Mouse (Mus musculus) midbrain, postnatal 0 days (tissue): ENCODE measurements around the gene Timeless. TPM values are rescaled to one million over a fixed set of nuclear protein-coding genes. Genes with fewer than 3 reads are reported as not detected.
"Not testable (repeated sequence)": the region's sequence is repeated elsewhere in the genome, so short reads cannot be mapped to it uniquely, and the experiment has no call there.

ENCODE experiments used
- ATAC-seq: fragments of 200-750 bp; cut with Nextera tagmentation; 2 replicates; pipeline ENCODE4 v1.8.0; 2017; ENCODE audit warnings: moderate number of reproducible peaks, mild to moderate bottlenecking, moderate TSS enrichment, moderate library complexity; ENCODE audit not compliant: low FRiP score
- DNase-seq: peaks from one replicate; pipeline ENCODE4 v3.0.0-alpha.2; 2015; ENCODE audit warnings: low spot score
- H3K27ac ChIP-seq: fragments of 300-500 bp; sonication (generic); 2 replicates; pipeline ENCODE4 v1.5.1; 2014; ENCODE audit warnings: low read depth, mild to moderate bottlenecking, low read length, mixed read lengths
- H3K27me3 ChIP-seq: fragments of 300-500 bp; sonication (generic); 2 replicates; pipeline ENCODE4 v1.6.1; 2014; ENCODE audit warnings: low read length, control low read depth, mixed read lengths; ENCODE audit not compliant: insufficient read depth
- H3K36me3 ChIP-seq: fragments of 300-500 bp; sonication (generic); 2 replicates; pipeline ENCODE4 v1.6.1; 2014; ENCODE audit warnings: low read length, control low read depth, mixed read lengths; ENCODE audit not compliant: insufficient read depth
- H3K4me1 ChIP-seq: fragments of 300-500 bp; sonication (generic); 2 replicates; pipeline ENCODE4 v1.6.1; 2014; ENCODE audit warnings: mild to moderate bottlenecking, control low read depth, antibody characterized with exemption, low read length, mixed read lengths; ENCODE audit not compliant: insufficient read depth
- H3K4me2 ChIP-seq: fragments of 300-500 bp; sonication (generic); 2 replicates; pipeline ENCODE4 v1.6.1; 2014; ENCODE audit warnings: low read depth, mild to moderate bottlenecking, low read length, mixed read lengths; ENCODE audit not compliant: poor library complexity, severe bottlenecking
- H3K4me3 ChIP-seq: fragments of 300-500 bp; sonication (generic); 2 replicates; pipeline ENCODE4 v1.5.1; 2014; ENCODE audit warnings: low read depth, mild to moderate bottlenecking, low read length, moderate library complexity
- H3K9ac ChIP-seq: fragments of 300-500 bp; sonication (generic); replicated peaks from 2 replicates; pipeline ENCODE4 v1.6.1; 2014; ENCODE audit warnings: mild to moderate bottlenecking, low read length, moderate library complexity, mixed read lengths; ENCODE audit not compliant: poor library complexity, severe bottlenecking
- H3K9me3 ChIP-seq: fragments of 300-500 bp; sonication (generic); 2 replicates; pipeline ENCODE4 v1.6.1; 2016; ENCODE audit warnings: low read length, control low read depth
- CTCF ChIP-seq: IDR thresholded peaks from 2 replicates; pipeline ENCODE4 v1.5.1; 2016; ENCODE audit warnings: antibody characterized with exemption, mild to moderate bottlenecking
- WGBS: fragments of 180-500 bp; shearing (Covaris S2); extraction: QIAGEN DNeasy Blood & Tissue Kit; methylation state at CpG from one replicate; pipeline ENCODE4 v1.1.7; 2014; 5-methylcytosine and 5-hydroxymethylcytosine counted together
- polyA plus RNA-seq: library from polyadenylated mRNA; unstranded; fragments of >200 nt; fragmentation: Nextera tagmentation; extraction: Ambion mirVana; gene quantifications from 2 replicates; pipeline ENCODE4 v1.2.1, GENCODE M21; 2015
- total RNA-seq: library from RNA; depleted of rRNA; stranded (reverse); fragments of >200 nt; gene quantifications from 2 replicates; pipeline ENCODE4 v1.2.3, GENCODE M21; 2014

Timeless gene
- total and polyA plus RNA-seq, 2 experiments from 2014 or later = 7.7 to 14.6 TPM

- 89% methylated on average over 2 of the region's 2 CpGs for WGBS
- no peak overlapping the region for H3K4me2 ChIP-seq
- no peak overlapping the region for H3K4me3 ChIP-seq
- no peak overlapping the region for H3K9ac ChIP-seq
- no peak for ATAC-seq
- DNase-seq = no peak
- no peak for TF ChIP-seq CTCF
- 0 out of 2 replicates have a peak, but pooled peaks cover 4% of the 10 kb centered on the region for H3K27me3 ChIP-seq
- H3K27ac ChIP-seq = no peak overlapping the region
- H3K9me3 ChIP-seq = no peaks in the 10 kb centered on the region
- no peaks in the 10 kb centered on the region for H3K4me1 ChIP-seq
- H3K36me3 ChIP-seq = no peaks in the 10 kb centered on the region
These were observed 40.4 kb upstream of the Timeless start for GRCm38 (mm10) chr10:128191472-128191871.

GRCm38 (mm10) chr10:128192030-128192766, 39.7 kb upstream of the Timeless start:
- not testable (repeated sequence) for H3K36me3 ChIP-seq, ATAC-seq, H3K27ac ChIP-seq, DNase-seq, H3K9me3 ChIP-seq, H3K4me3 ChIP-seq, H3K4me1 ChIP-seq, H3K4me2 ChIP-seq, H3K27me3 ChIP-seq, H3K9ac ChIP-seq
- WGBS = 93% methylated on average over 3 of the region's 3 CpGs

- WGBS = 91% methylated on average over 6 of the region's 6 CpGs
- H3K4me2 ChIP-seq = no peak overlapping the region
- H3K4me1 ChIP-seq = no peaks in the 10 kb centered on the region
- ATAC-seq (no peak), DNase-seq (no peak)
- H3K27ac ChIP-seq = no peak overlapping the region
- H3K4me3 ChIP-seq = no peak overlapping the region
- H3K36me3 ChIP-seq = no peaks in the 10 kb centered on the region
- 0 out of 2 replicates have a peak, but pooled peaks cover 4% of the 10 kb centered on the region for H3K27me3 ChIP-seq
- no peak overlapping the region for H3K9ac ChIP-seq
- H3K9me3 ChIP-seq = no peaks in the 10 kb centered on the region
- TF ChIP-seq CTCF = no peak
These were observed 38.8 kb upstream of the Timeless start for GRCm38 (mm10) chr10:128193113-128193512.

GRCm38 (mm10) chr10:128194024-128194550, 37.8 kb upstream of the Timeless start, which contains the start of gene Gls2:
TSS of gene Gls2 (plus strand) at chr10:128194457.
- no peaks in the 10 kb centered on the region for H3K9me3 ChIP-seq
- no peaks in the 10 kb centered on the region for H3K36me3 ChIP-seq
- peak within 1 kb of the TSS; percentile 71 for H3K4me3 ChIP-seq
- no peak for TF ChIP-seq CTCF
- DNase-seq = peak; percentile 95
- peak within 1 kb of the TSS; percentile 96 for H3K4me2 ChIP-seq
- under 1% methylated on average over 44 of the region's 46 CpGs for WGBS
- H3K4me1 ChIP-seq = no peaks in the 10 kb centered on the region
- H3K9ac ChIP-seq = peak within 1 kb of the TSS; percentile 57
- peak within 1 kb of the TSS; percentile 47; the same call in 1 of the 2 replicates for H3K27ac ChIP-seq
- ATAC-seq = peak; percentile 95
- 0 out of 2 replicates have a peak, but pooled peaks cover 4% of the 10 kb centered on the region for H3K27me3 ChIP-seq

GRCm38 (mm10) chr10:128194551-128195461, 37.1 kb upstream of the Timeless start:
- Histone ChIP-seq H3K27ac (peak overlapping the region; percentile 47; the same call in 1 of the 2 replicates), H3K9me3 (no peaks in the 10 kb centered on the region), H3K4me3 (peak overlapping the region; percentile 71), H3K4me2 (peak overlapping the region; percentile 96), H3K9ac (peak overlapping the region; percentile 57), H3K27me3 (0 out of 2 replicates have a peak, but pooled peaks cover 4% of the 10 kb centered on the region), H3K36me3 (no peaks in the 10 kb centered on the region), H3K4me1 (no peaks in the 10 kb centered on the region)
- DNase-seq = peak; percentile 27
- WGBS = 1% methylated on average over 55 of the region's 79 CpGs
- TF ChIP-seq CTCF = no peak
- ATAC-seq = peak; percentile 80
